ENCODE assay signal across 9 mouse cellular contexts in the genomic region with DNA sequence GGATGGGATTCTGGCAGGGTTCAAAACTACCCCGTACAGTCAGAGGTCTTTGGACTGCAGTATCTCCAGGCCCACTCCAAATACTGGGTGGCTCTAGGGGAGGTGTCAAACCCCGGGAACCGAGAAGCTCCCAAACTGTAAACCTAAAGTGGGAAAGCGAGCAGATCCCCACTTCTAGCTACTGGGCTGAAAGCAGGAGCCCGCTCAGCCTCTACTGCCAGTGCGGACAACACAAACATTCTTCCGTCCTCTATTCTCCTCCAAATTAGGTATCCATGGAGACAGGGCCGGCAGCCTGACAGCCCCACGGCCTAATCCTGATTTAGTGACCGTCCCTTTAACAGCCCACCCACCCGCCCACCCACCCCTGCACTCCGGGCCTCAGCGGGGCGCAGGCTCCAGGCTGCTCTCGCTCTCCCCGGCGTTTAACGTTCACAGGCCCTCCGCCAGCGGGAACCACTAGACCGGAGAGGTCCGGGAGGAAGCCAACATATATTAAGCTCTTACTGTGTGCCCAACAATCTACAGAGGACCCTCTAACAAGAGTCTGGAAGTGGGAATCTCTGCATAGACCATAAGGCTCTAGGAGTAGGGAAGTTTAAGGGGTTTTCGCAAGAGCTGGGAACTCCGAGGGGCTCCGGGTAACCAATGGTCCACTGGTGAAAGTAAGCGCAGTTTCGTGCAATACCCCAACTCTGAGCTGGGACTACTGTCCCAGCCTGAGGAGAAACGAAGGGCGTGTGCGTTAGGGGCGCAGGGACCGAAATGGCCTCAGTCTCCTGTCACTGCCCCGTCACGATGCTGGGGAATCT. TPM values are rescaled to one million over a fixed set of nuclear protein-coding genes. Genes with fewer than 3 reads are reported as not detected.
DNase-seq lines count a peak whose midpoint lies in the region; ATAC-seq and TF ChIP-seq lines count a peak whose summit lies in the region.
"Had no signal": no experiment of that assay in that cellular context is flagged by ENCODE, and none has a peak within 500 bp of the region (broad histone marks: within the 10 kb centered on the region; RNA-seq: fewer than 3 reads in every experiment).

No protein-coding gene starts in this region.

- no peak for TF ChIP-seq POLR2A in cerebellum, adult 2 months (IDR thresholded peaks at IDR 0.05; ENCODE audit: borderline replicate concordance, insufficient read depth, low read length)
- no peak for TF ChIP-seq POLR2A in brain, embryonic 14.5 days (IDR thresholded peaks at IDR 0.05; ENCODE audit: borderline replicate concordance, extremely low read depth, insufficient read depth, insufficient read length, poor library complexity, severe bottlenecking)

- H3K4me2 ChIP-seq in hindbrain, embryonic 12.5 days (replicated peaks), result peak overlapping the region; percentile 87
- peak overlapping the region; percentile 54 for H3K4me2 ChIP-seq in liver, embryonic 13.5 days
- peak overlapping the region; percentile 88 for H3K4me2 ChIP-seq in stomach, postnatal 0 days (replicated peaks; ENCODE audit: low read depth)

- H3K9me3 ChIP-seq in hindbrain, embryonic 12.5 days (replicated peaks), result no peaks in the 10 kb centered on the region
- no peaks in the 10 kb centered on the region for H3K9me3 ChIP-seq in liver, embryonic 13.5 days (replicated peaks)
- no peaks in the 10 kb centered on the region for H3K9me3 ChIP-seq in stomach, postnatal 0 days (ENCODE audit: control insufficient read depth, low read length)

- no peak overlapping the region for H3K27ac ChIP-seq in cerebellum, adult 2 months (ENCODE audit: insufficient read depth, low read length)
- H3K27ac ChIP-seq in hindbrain, embryonic 12.5 days, result peak overlapping the region; percentile 97
- H3K27ac ChIP-seq in liver, embryonic 13.5 days, result no peak overlapping the region
- H3K27ac ChIP-seq in stomach, postnatal 0 days (replicated peaks), result peak overlapping the region; percentile 90

- 0 out of 2 replicates have a peak, but pooled peaks cover 4% of the 10 kb centered on the region for H3K36me3 ChIP-seq in hindbrain, embryonic 12.5 days
- H3K36me3 ChIP-seq in liver, embryonic 13.5 days, result no peaks in the 10 kb centered on the region
- no peaks in the 10 kb centered on the region for H3K36me3 ChIP-seq in stomach, postnatal 0 days (ENCODE audit: control insufficient read depth, insufficient read depth, low read length)

- peak overlapping the region; percentile 46 for H3K4me3 ChIP-seq in cerebellum, adult 2 months (replicated peaks; ENCODE audit: insufficient read depth, low read depth, low read length)
- peak overlapping the region; percentile 97 for H3K4me3 ChIP-seq in hindbrain, embryonic 12.5 days
- peak overlapping the region; percentile 59 for H3K4me3 ChIP-seq in liver, embryonic 13.5 days (replicated peaks)
- H3K4me3 ChIP-seq in stomach, postnatal 0 days (ENCODE audit: low read depth, low read length), result peak overlapping the region; percentile 78

- peaks cover 10% of the 10 kb centered on the region for H3K27me3 ChIP-seq in cerebellum, adult 2 months (ENCODE audit: control insufficient read depth, insufficient read depth, low read length)
- 0 out of 2 replicates have a peak, but pooled peaks cover 4% of the 10 kb centered on the region for H3K27me3 ChIP-seq in hindbrain, embryonic 12.5 days
- peaks cover 68% of the 10 kb centered on the region for H3K27me3 ChIP-seq in liver, embryonic 13.5 days
- H3K27me3 ChIP-seq in stomach, postnatal 0 days (ENCODE audit: control insufficient read depth, insufficient read depth, low read length), result no peaks in the 10 kb centered on the region

- peak overlapping the region; percentile 99 for H3K9ac ChIP-seq in hindbrain, embryonic 12.5 days
- peak overlapping the region; percentile 64 for H3K9ac ChIP-seq in liver, embryonic 13.5 days
- peak overlapping the region; percentile 72 for H3K9ac ChIP-seq in stomach, postnatal 0 days (ENCODE audit: low read length)

- peak; percentile 47 for ATAC-seq in hindbrain, embryonic 12.5 days (ENCODE audit: low FRiP score)
- ATAC-seq in liver, embryonic 13.5 days (ENCODE audit: low read depth), result no peak
- no peak for ATAC-seq in stomach, postnatal 0 days (ENCODE audit: low FRiP score, low TSS enrichment)

- no peak for TF ChIP-seq EP300 in stomach, postnatal 0 days (optimal IDR thresholded peaks at IDR 0.05)

- 12% methylated on average over 34 of the region's 34 CpGs for WGBS in cerebellum, adult 2 months
- WGBS in hindbrain, embryonic 12.5 days, result under 1% methylated on average over 34 of the region's 34 CpGs
- WGBS in liver, embryonic 13.5 days (ENCODE audit: insufficient replicate concordance), result 5% methylated on average over 34 of the region's 34 CpGs
- WGBS in stomach, postnatal 0 days, result 13% methylated on average over 34 of the region's 34 CpGs

- H3K4me1 ChIP-seq in cerebellum, adult 2 months (ENCODE audit: control insufficient read depth, insufficient read depth, low read length), result 0 out of 2 replicates have a peak, but pooled peaks cover 6% of the 10 kb centered on the region
- peaks cover 64% of the 10 kb centered on the region for H3K4me1 ChIP-seq in hindbrain, embryonic 12.5 days
- H3K4me1 ChIP-seq in liver, embryonic 13.5 days (replicated peaks), result peaks cover 35% of the 10 kb centered on the region
- H3K4me1 ChIP-seq in stomach, postnatal 0 days (replicated peaks; ENCODE audit: control insufficient read depth, insufficient read depth), result 0 out of 2 replicates have a peak, but pooled peaks cover 2% of the 10 kb centered on the region

- DNase-seq in cerebellum, adult 2 months, result no peak
- no peak for DNase-seq in cerebellum, adult 11-12 months
- DNase-seq in brain, embryonic 14.5 days (ENCODE audit: low read depth), result peak; percentile 69
- no peak for DNase-seq in liver, embryonic 13.5 days
- no peak for DNase-seq in stomach, postnatal 0 days (ENCODE audit: low spot score)
- no peak for DNase-seq in ovary, postnatal 36 days (ENCODE audit: low spot score)
- no peak for DNase-seq in spleen, adult 18-20 months

- no peak for TF ChIP-seq CTCF in cerebellum, adult 2 months (IDR thresholded peaks at IDR 0.05; ENCODE audit: borderline replicate concordance, insufficient read depth, low read depth, low read length)
- no peak for TF ChIP-seq CTCF in brain, embryonic 14.5 days (IDR thresholded peaks at IDR 0.05; ENCODE audit: borderline replicate concordance, extremely low read depth, insufficient read depth, insufficient read length)
- no peak for TF ChIP-seq CTCF in stomach, postnatal 0 days (IDR thresholded peaks at IDR 0.05; ENCODE audit: low read depth)

RNA-seq across cellular contexts. Expression of a gene that starts 1.2 kb away (rescaled TPM):
- polyA plus RNA-seq in cerebellum, adult 2 months (2012; rRNA removed), result 2.5 and 2.7 TPM in 2 replicates
- polyA plus RNA-seq in brain, embryonic 14.5 days (2012; rRNA removed), result 1.5 and 2.1 TPM in 2 replicates
- 0.41 and 0.44 TPM in 2 replicates for polyA plus RNA-seq in hindbrain, embryonic 12.5 days (2016; fragmentation: Nextera tagmentation; extraction: Ambion mirVana)
- 0.13 and 0.17 TPM in 2 replicates for polyA plus RNA-seq in liver, embryonic 13.5 days (2015; fragmentation: Nextera tagmentation; extraction: Ambion mirVana)
- polyA plus RNA-seq in stomach, postnatal 0 days (2015; fragmentation: Nextera tagmentation; extraction: Ambion mirVana), result 0.19 and 0.22 TPM in 2 replicates

RNA-seq across cellular contexts. Expression of a gene that starts 30.0 kb away (rescaled TPM):
- not detected in 2 replicates for polyA plus RNA-seq in cerebellum, adult 2 months (2012; rRNA removed)
- polyA plus RNA-seq in brain, embryonic 14.5 days (2012; rRNA removed), result not detected in 2 replicates
- polyA plus RNA-seq in hindbrain, embryonic 12.5 days (2016; fragmentation: Nextera tagmentation; extraction: Ambion mirVana), result not detected in 2 replicates
- not detected in 2 replicates for polyA plus RNA-seq in liver, embryonic 13.5 days (2015; fragmentation: Nextera tagmentation; extraction: Ambion mirVana)
- polyA plus RNA-seq in stomach, postnatal 0 days (2015; fragmentation: Nextera tagmentation; extraction: Ambion mirVana), result not detected in 2 replicates
- polyA plus RNA-seq: C2C12 had no signal

RNA-seq across cellular contexts. Expression of a gene that starts 38.3 kb away (rescaled TPM):
- polyA plus RNA-seq in cerebellum, adult 2 months (2012; rRNA removed), result 0.10 and 0.33 TPM in 2 replicates
- not detected in 2 replicates for polyA plus RNA-seq in brain, embryonic 14.5 days (2012; rRNA removed)
- not detected in 2 replicates for polyA plus RNA-seq in hindbrain, embryonic 12.5 days (2016; fragmentation: Nextera tagmentation; extraction: Ambion mirVana)
- not detected in 2 replicates for polyA plus RNA-seq in liver, embryonic 13.5 days (2015; fragmentation: Nextera tagmentation; extraction: Ambion mirVana)
- polyA plus RNA-seq in stomach, postnatal 0 days (2015; fragmentation: Nextera tagmentation; extraction: Ambion mirVana), result not detected in 2 replicates
- polyA plus RNA-seq: C2C12 had no signal

RNA-seq across cellular contexts. Expression of a gene that starts 51.1 kb away (rescaled TPM):
- polyA plus RNA-seq in cerebellum, adult 2 months (2012; rRNA removed), result 15.3 and 17.2 TPM in 2 replicates
- polyA plus RNA-seq in brain, embryonic 14.5 days (2012; rRNA removed), result 8.5 and 11.6 TPM in 2 replicates
- polyA plus RNA-seq in hindbrain, embryonic 12.5 days (2016; fragmentation: Nextera tagmentation; extraction: Ambion mirVana), result 11.6 TPM in 2 replicates
- polyA plus RNA-seq in liver, embryonic 13.5 days (2015; fragmentation: Nextera tagmentation; extraction: Ambion mirVana), result 1.2 and 1.3 TPM in 2 replicates
- 13.5 and 15.2 TPM in 2 replicates for polyA plus RNA-seq in stomach, postnatal 0 days (2015; fragmentation: Nextera tagmentation; extraction: Ambion mirVana)

Comparison
In these comparisons a context has a peak if more than half of its experiments do, and no peak if none do; other contexts are left out.
1. H3K27ac ChIP-seq: peak in hindbrain, embryonic 12.5 days (single experiment) and stomach, postnatal 0 days (single experiment); none in cerebellum, adult 2 months (single experiment) and liver, embryonic 13.5 days (single experiment).
2. H3K4me3 ChIP-seq: peak in every context shown above with its lines; median percentile 97 in hindbrain, embryonic 12.5 days; 78 in stomach, postnatal 0 days; 59 in liver, embryonic 13.5 days; 46 in cerebellum, adult 2 months.
3. Peak in every context shown above with its lines, with median percentiles within 50 percentile points of each other: H3K4me2 ChIP-seq and H3K9ac ChIP-seq.